Mouse (Mus musculus) CH12.LX (cell line): ENCODE data around the gene Acp1. TPM values are rescaled to one million over a fixed set of nuclear protein-coding genes. Genes with fewer than 3 reads are reported as not detected.

Source experiments
- DNase-seq: peaks from one replicate; pipeline ENCODE4 v3.0.0-alpha.2; 2013; ENCODE audit errors: extremely low read depth
- H3K27ac ChIP-seq: 2 replicates; pipeline ENCODE4 v1.5.1; 2012; ENCODE audit warnings: low read depth, mild to moderate bottlenecking, control low read depth, moderate library complexity; ENCODE audit not compliant: insufficient read depth
- H3K27me3 ChIP-seq: replicated peaks from 2 replicates; pipeline ENCODE3; 2012; ENCODE audit warnings: inconsistent platforms
- H3K36me3 ChIP-seq, 2 experiments: replicated peaks in 1 of 2; 2 replicates each; pipeline versions ENCODE3 to v1.6.1; 2012; ENCODE audit warnings: inconsistent platforms in 1 of 2, low read length in 1 of 2, mild to moderate bottlenecking in 1 of 2, mixed read lengths in 1 of 2, moderate library complexity in 1 of 2; ENCODE audit not compliant: control insufficient read depth in 1 of 2, insufficient read depth in 1 of 2
- H3K4me1 ChIP-seq, 2 experiments: 2 replicates each; pipeline ENCODE4 v1.6.1; 2012; ENCODE audit warnings: inconsistent platforms in 1 of 2, moderate library complexity in 1 of 2; ENCODE audit not compliant: insufficient read depth in 2 of 2, control insufficient read depth in 1 of 2
- H3K4me2 ChIP-seq: 2 replicates; pipeline ENCODE4 v1.6.1; 2012; ENCODE audit warnings: low read depth, mild to moderate bottlenecking, control low read depth; ENCODE audit not compliant: poor library complexity, insufficient read depth, severe bottlenecking
- H3K4me3 ChIP-seq, 3 experiments: fragments of 150-350 bp in 1 of 3; sonication (generic) in 1 of 3; replicated peaks in 1 of 3; 2 replicates each; pipeline versions ENCODE3 to v1.5.1; 2011 to 2012; ENCODE audit warnings: low read depth in 2 of 3, low read length in 2 of 3, mild to moderate bottlenecking in 2 of 3, moderate library complexity in 2 of 3, control low read depth in 1 of 3, improper control_type of control experiment in 1 of 3, inconsistent platforms in 1 of 3, mixed read lengths in 1 of 3; ENCODE audit not compliant: poor library complexity in 1 of 3
- H3K79me2 ChIP-seq: replicated peaks from 2 replicates; pipeline ENCODE4 v1.6.1; 2012; ENCODE audit warnings: mild to moderate bottlenecking, moderate library complexity; ENCODE audit not compliant: control insufficient read depth, poor library complexity, insufficient read depth, severe bottlenecking; ENCODE audit errors: extremely low read depth
- H3K9ac ChIP-seq: 2 replicates; pipeline ENCODE4 v1.6.1; 2012; ENCODE audit warnings: low read depth, mild to moderate bottlenecking, control low read depth, moderate library complexity; ENCODE audit not compliant: insufficient read depth
- H3K9me3 ChIP-seq: replicated peaks from 2 replicates; pipeline ENCODE3; 2012; ENCODE audit warnings: low read length, inconsistent platforms, mixed read lengths
- BHLHE40 ChIP-seq: IDR thresholded peaks from 2 replicates; pipeline ENCODE4 v1.6.1; 2011; ENCODE audit warnings: mild to moderate bottlenecking, low read depth, low read length, improper control_type of control experiment
- CHD2 ChIP-seq: IDR thresholded peaks from 2 replicates; pipeline ENCODE4 v1.6.1; 2011; ENCODE audit warnings: low read length, improper control_type of control experiment
- CTCF ChIP-seq, 2 experiments: IDR thresholded peaks in 1 of 2; conservative IDR thresholded peaks in 1 of 2; 2 replicates each; pipeline ENCODE4 v1.5.1; 2011 to 2012; ENCODE audit warnings: low read depth in 2 of 2, low read length in 2 of 2, improper control_type of control experiment in 1 of 2, inconsistent platforms in 1 of 2, mild to moderate bottlenecking in 1 of 2, moderate library complexity in 1 of 2
- E2F4 ChIP-seq: IDR thresholded peaks from 2 replicates; pipeline ENCODE4 v1.6.1; 2011; ENCODE audit warnings: low read depth, low read length, improper control_type of control experiment; ENCODE audit not compliant: insufficient replicate concordance
- EP300 ChIP-seq: IDR thresholded peaks from 2 replicates; pipeline ENCODE4 v1.6.1; 2011; ENCODE audit warnings: low read length, improper control_type of control experiment
- ETS1 ChIP-seq: conservative IDR thresholded peaks from 2 replicates; pipeline ENCODE4 v1.6.1; 2012; ENCODE audit warnings: low read depth, mild to moderate bottlenecking, inconsistent platforms, low read length, improper control_type of control experiment, moderate library complexity
- GABPA ChIP-seq: IDR thresholded peaks from 2 replicates; pipeline ENCODE4 v1.6.1; 2012; ENCODE audit warnings: low read depth, low read length, improper control_type of control experiment, inconsistent platforms; ENCODE audit not compliant: insufficient replicate concordance
- HCFC1 ChIP-seq: IDR thresholded peaks from 2 replicates; pipeline ENCODE4 v1.6.1; 2012; ENCODE audit warnings: low read depth, mild to moderate bottlenecking, inconsistent platforms, low read length, improper control_type of control experiment
- IRF4 ChIP-seq: IDR thresholded peaks from 2 replicates; pipeline ENCODE4 v1.6.1; 2014; ENCODE audit warnings: low read depth, mild to moderate bottlenecking, inconsistent platforms, low read length, improper control_type of control experiment
- JUN ChIP-seq: IDR thresholded peaks from 2 replicates; pipeline ENCODE4 v1.6.1; 2011; ENCODE audit warnings: low read depth, mild to moderate bottlenecking, low read length, improper control_type of control experiment, moderate library complexity; ENCODE audit not compliant: insufficient read depth
- KAT2A ChIP-seq: IDR thresholded peaks from 2 replicates; pipeline ENCODE4 v1.6.1; 2012; ENCODE audit warnings: low read length, improper control_type of control experiment, inconsistent platforms; ENCODE audit not compliant: insufficient replicate concordance
- MAFK ChIP-seq: IDR thresholded peaks from 2 replicates; pipeline ENCODE4 v1.6.1; 2011; ENCODE audit warnings: low read length, improper control_type of control experiment; ENCODE audit not compliant: insufficient replicate concordance
- MAX ChIP-seq: IDR thresholded peaks from 2 replicates; pipeline ENCODE4 v1.6.1; 2011; ENCODE audit warnings: low read length, improper control_type of control experiment
- MAZ ChIP-seq: IDR thresholded peaks from 2 replicates; pipeline ENCODE4 v1.6.1; 2012; ENCODE audit warnings: low read depth, mild to moderate bottlenecking, inconsistent platforms, low read length, improper control_type of control experiment, moderate library complexity
- MEF2A ChIP-seq: IDR thresholded peaks from 2 replicates; pipeline ENCODE4 v1.6.1; 2014; ENCODE audit warnings: low read depth, mild to moderate bottlenecking, inconsistent platforms, low read length, improper control_type of control experiment, borderline replicate concordance
- NELFE ChIP-seq: IDR thresholded peaks from 2 replicates; pipeline ENCODE4 v1.6.1; 2011; ENCODE audit warnings: low read depth, low read length, improper control_type of control experiment
- POLR2A ChIP-seq: IDR thresholded peaks from 2 replicates; pipeline ENCODE4 v1.6.1; 2011; ENCODE audit warnings: low read depth, mild to moderate bottlenecking, improper control_type of control experiment, low read length
- POLR2AphosphoS2 ChIP-seq: IDR thresholded peaks from 2 replicates; pipeline ENCODE4 v1.6.1; 2011; ENCODE audit warnings: low read depth, low read length, improper control_type of control experiment
- RAD21 ChIP-seq: IDR thresholded peaks from 2 replicates; pipeline ENCODE4 v1.6.1; 2011; ENCODE audit warnings: low read depth, mild to moderate bottlenecking, low read length, improper control_type of control experiment, moderate library complexity
- RCOR1 ChIP-seq: conservative IDR thresholded peaks from 2 replicates; pipeline ENCODE4 v1.6.1; 2012; ENCODE audit warnings: low read depth, mild to moderate bottlenecking, inconsistent platforms, low read length, improper control_type of control experiment
- SIN3A ChIP-seq: IDR thresholded peaks from 2 replicates; pipeline ENCODE4 v1.6.1; 2012; ENCODE audit warnings: low read length, improper control_type of control experiment, inconsistent platforms
- SMC3 ChIP-seq: IDR thresholded peaks from 2 replicates; pipeline ENCODE4 v1.6.1; 2011; ENCODE audit warnings: low read depth, low read length, improper control_type of control experiment
- UBTF ChIP-seq: IDR thresholded peaks from 2 replicates; pipeline ENCODE4 v1.6.1; 2012; ENCODE audit warnings: low read depth, mild to moderate bottlenecking, inconsistent platforms, low read length, improper control_type of control experiment, moderate library complexity
- USF1 ChIP-seq: IDR thresholded peaks from 2 replicates; pipeline ENCODE4 v1.6.1; 2014; ENCODE audit warnings: low read depth, mild to moderate bottlenecking, inconsistent platforms, low read length, improper control_type of control experiment
- ZKSCAN1 ChIP-seq: IDR thresholded peaks from 2 replicates; pipeline ENCODE4 v1.6.1; 2012; ENCODE audit warnings: low read depth, inconsistent platforms, low read length, improper control_type of control experiment, borderline replicate concordance
- ZNF384 ChIP-seq: IDR thresholded peaks from 2 replicates; pipeline ENCODE4 v1.6.1; 2012; ENCODE audit warnings: low read depth, low read length, improper control_type of control experiment, inconsistent platforms
- dilution Hi-C: fragments of 300-500 bp; cut with MboI; formaldehyde crosslinking; loops from 2 replicates; pipeline ENCODE4 v1.14.3; 2020; ENCODE audit warnings: low sequenced_read_pairs; ENCODE audit not compliant: extremely low pct_unique_long_range_greater_than_20kb, extremely low pct_ligation_motif_present
- in situ Hi-C: fragments of 300-500 bp; cut with MboI; formaldehyde crosslinking; loops from 3 replicates; pipeline ENCODE4 v1.14.3; 2019; ENCODE audit warnings: low sequenced_read_pairs, low pct_ligation_motif_present, low pct_unique_long_range_greater_than_20kb, mixed read lengths
- polyA plus RNA-seq: library from polyadenylated mRNA; unstranded; fragments of >175 nt; gene quantifications from 2 replicates; pipeline ENCODE4 v1.2.1, GENCODE M21; 2012; ENCODE audit warnings: low read depth; ENCODE audit not compliant: insufficient read length
- total RNA-seq, 2 experiments: library from RNA; depleted of rRNA; stranded (reverse); fragments of 300-350 nt in 1 of 2; fragments of >200 nt in 1 of 2; gene quantifications; 2 replicates each; pipeline ENCODE4 v1.2.3; 2012 to 2014

The Acp1 gene
- total and polyA plus RNA-seq, 3 experiments: 85.5 to 198 (median 131) TPM

DNA sequence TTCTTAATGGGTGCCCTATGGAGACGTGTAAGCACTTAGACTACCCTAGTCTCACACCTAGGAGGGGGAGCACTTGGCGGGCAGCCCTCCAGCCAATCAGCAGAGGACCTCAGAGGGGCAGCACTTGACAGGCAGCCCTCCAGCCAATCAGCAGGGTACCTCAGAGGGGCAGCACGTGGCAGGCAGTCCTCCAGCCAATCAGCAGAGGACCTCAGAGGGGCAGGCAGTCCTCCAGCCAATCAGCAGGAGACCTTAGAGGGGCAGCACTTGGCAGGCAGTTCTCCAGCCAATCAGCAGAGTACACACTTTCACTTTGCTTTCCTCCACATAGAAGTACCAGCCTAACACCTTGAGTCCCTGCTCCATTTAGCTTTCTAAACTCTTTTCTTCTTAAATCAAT is 11.0 kb upstream of the Acp1 start:
- H3K27me3 ChIP-seq: no peaks in the 10 kb centered on the region
- no peak overlapping the region for H3K4me2 ChIP-seq
- in situ Hi-C loops (no loop called here), dilution Hi-C loops (no loop called here)
- no peak overlapping the region for H3K27ac ChIP-seq
- H3K9me3 ChIP-seq: no peaks in the 10 kb centered on the region
- H3K4me3 ChIP-seq: no peak overlapping the region
- no peaks in the 10 kb centered on the region for H3K79me2 ChIP-seq
- DNase-seq: peak; percentile 43
- no peaks in the 10 kb centered on the region for H3K4me1 ChIP-seq
- no peak for TF ChIP-seq E2F4
- TF ChIP-seq IRF4: no peak
- no peak for TF ChIP-seq MEF2A
- no peak for TF ChIP-seq JUN
- no peak for TF ChIP-seq POLR2AphosphoS2
- no peak for TF ChIP-seq UBTF
- no peak for TF ChIP-seq GABPA
- TF ChIP-seq NELFE: no peak
- TF ChIP-seq EP300: no peak
- no peak for TF ChIP-seq MAFK
- no peak for TF ChIP-seq ZKSCAN1
- no peak for TF ChIP-seq RCOR1
- no peak for TF ChIP-seq BHLHE40
- no peak; the same call in 1 of the 2 replicates for TF ChIP-seq CHD2
- no peak for TF ChIP-seq KAT2A
- no peak for TF ChIP-seq RAD21
- TF ChIP-seq MAZ: no peak
- TF ChIP-seq USF1: no peak
- no peak for TF ChIP-seq ETS1
- no peak overlapping the region for H3K9ac ChIP-seq
- H3K36me3 ChIP-seq: no peaks in the 10 kb centered on the region

- no peak for TF ChIP-seq USF1
- no peak for TF ChIP-seq MAZ
- no peak for TF ChIP-seq GABPA
- TF ChIP-seq SMC3: no peak
- no peak for TF ChIP-seq CTCF (conservative IDR thresholded peaks at IDR 0.05 in 1 of 2, IDR thresholded peaks at IDR 0.05 in 1 of 2; ENCODE audit: low read depth in 2 of 2, low read length in 2 of 2)
- TF ChIP-seq KAT2A: no peak
- TF ChIP-seq HCFC1: no peak
- TF ChIP-seq BHLHE40: no peak
- TF ChIP-seq JUN: no peak
- no peak for TF ChIP-seq ETS1
- TF ChIP-seq MAFK: no peak
- TF ChIP-seq POLR2A: no peak
- no peak for TF ChIP-seq SIN3A
- no peak for TF ChIP-seq MAX
- TF ChIP-seq ZNF384: no peak
- no peak for TF ChIP-seq E2F4
- Histone ChIP-seq H3K9ac (no peak overlapping the region), H3K4me3 (no peak overlapping the region), H3K36me3 (peaks cover 0 to 8% of the 10 kb centered on the region in 2 experiments), H3K4me1 (peaks cover 3 to 30% of the 10 kb centered on the region in 2 experiments; a peak in 3 of 4 replicates), H3K27me3 (peaks cover 13% of the 10 kb centered on the region), H3K4me2 (no peak overlapping the region), H3K79me2 (peaks cover 24% of the 10 kb centered on the region), H3K27ac (no peak overlapping the region), H3K9me3 (no peaks in the 10 kb centered on the region)
- DNase-seq: no peak
- in situ Hi-C loops: no loop called here
- dilution Hi-C loops: no loop called here
Observed at GRCm38 (mm10) chr12:30912840-30913239, 1.5 kb upstream of the Acp1 start.
